9 mouse cellular contexts compared by ENCODE assay signal in the genomic region with DNA sequence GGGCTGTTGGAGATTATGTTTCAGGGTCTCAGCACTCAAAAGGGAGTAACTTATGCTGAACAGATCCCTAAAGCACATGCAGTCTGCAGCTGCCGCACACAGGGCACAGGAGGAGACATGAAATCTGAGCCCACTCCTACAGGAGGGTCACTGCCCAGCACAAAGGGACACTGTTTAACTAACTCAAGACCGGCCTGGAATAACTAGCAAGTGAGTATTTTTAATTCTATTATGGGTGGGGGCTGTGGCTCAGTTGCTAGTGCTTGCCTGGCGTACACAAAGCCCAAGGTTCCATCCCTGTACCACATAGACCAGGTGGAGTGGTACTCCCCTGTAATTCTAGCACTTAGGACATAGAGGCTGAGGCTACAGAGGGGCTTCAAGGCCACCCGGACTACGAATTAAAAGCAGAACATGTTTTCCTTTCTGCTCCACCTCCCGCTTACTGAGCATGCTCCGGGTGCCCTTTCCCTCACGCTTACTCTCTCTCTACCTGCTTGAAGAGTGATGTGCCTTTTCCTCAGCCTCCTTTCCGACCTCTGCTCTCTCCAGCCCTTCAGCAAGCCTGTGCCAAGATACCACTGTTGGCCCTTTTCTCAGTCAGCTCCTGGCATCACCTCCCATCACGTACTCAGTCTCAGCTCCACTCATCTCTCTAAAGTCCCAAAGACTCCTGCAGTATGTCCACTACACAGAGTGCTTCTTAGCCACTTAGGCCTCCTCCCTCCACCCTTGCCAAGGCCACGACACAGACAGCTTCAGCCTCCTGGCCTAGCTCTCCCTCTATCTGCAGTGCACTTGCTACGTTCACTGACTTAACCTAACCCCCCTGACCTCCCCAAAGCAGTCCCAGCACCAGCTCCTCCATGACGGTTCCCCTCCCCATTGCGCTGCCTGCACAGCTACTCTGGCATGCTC. TPM values are rescaled to one million over a fixed set of nuclear protein-coding genes. Genes with fewer than 3 reads are reported as not detected.
A peak's percentile ranks its signal among the peaks of the same experiment; 100 is the strongest.
DNase-seq lines count a peak whose midpoint lies in the region; ATAC-seq lines count a peak whose summit lies in the region.
"Had no signal": no experiment of that assay in that cellular context is flagged by ENCODE, and none has a peak within 500 bp of the region (broad histone marks: within the 10 kb centered on the region; RNA-seq: fewer than 3 reads in every experiment).

No protein-coding gene starts in this region.

- peak; percentile 28 for DNase-seq in CD4-positive, CD25-positive, alpha-beta regulatory T cell, adult 2 months (ENCODE audit: low read depth, low spot score)
- no peak for DNase-seq in liver, embryonic 11.5 days (ENCODE audit: low spot score)
- peak; percentile 80 for DNase-seq in mesoderm, embryonic 11.5 days (ENCODE audit: low read depth, low spot score)
- no peak for DNase-seq in thymus, adult 18-20 months
- DNase-seq in frontal cortex, adult 2 months (ENCODE audit: extremely low spot score in 1 of 2, low spot score in 1 of 2): no peak
- DNase-seq: cerebellum, postnatal 10 days had no signal

- peak overlapping the region; percentile 3; the same call in 1 of the 2 replicates for H3K27ac ChIP-seq in liver, embryonic 11.5 days (ENCODE audit: low read depth, low read length)
- H3K27ac ChIP-seq in liver, embryonic 12.5 days: no peak overlapping the region
- peak overlapping the region; percentile 65 for H3K27ac ChIP-seq in forebrain, embryonic 12.5 days

- no peak for ATAC-seq in CD4-positive, CD25-positive, alpha-beta regulatory T cell, adult 4 months
- ATAC-seq in liver, embryonic 11.5 days (replicated peaks; ENCODE audit: low FRiP score): no peak
- no peak for ATAC-seq in liver, embryonic 12.5 days
- 0 out of 2 replicates have a peak, but pooled peaks have one; percentile 30 for ATAC-seq in forebrain, embryonic 12.5 days (ENCODE audit: low FRiP score)

- no peak overlapping the region for H3K9ac ChIP-seq in liver, embryonic 11.5 days (ENCODE audit: low read depth, low read length)
- H3K9ac ChIP-seq in liver, embryonic 12.5 days: no peak overlapping the region
- H3K9ac ChIP-seq in forebrain, embryonic 12.5 days: no peak overlapping the region

- no peak overlapping the region for H3K4me3 ChIP-seq in liver, embryonic 11.5 days (ENCODE audit: low read depth, low read length)
- no peak overlapping the region for H3K4me3 ChIP-seq in liver, embryonic 12.5 days
- no peak overlapping the region for H3K4me3 ChIP-seq in forebrain, embryonic 12.5 days (replicated peaks)

- 65% methylated on average over 14 of the region's 14 CpGs for WGBS in liver, embryonic 11.5 days
- WGBS in liver, embryonic 12.5 days (ENCODE audit: insufficient replicate concordance): 59% methylated on average over 14 of the region's 14 CpGs
- WGBS in forebrain, embryonic 12.5 days: 54% methylated on average over 14 of the region's 14 CpGs

- H3K36me3 ChIP-seq in liver, embryonic 11.5 days (ENCODE audit: control insufficient read depth, insufficient read depth, low read length): no peaks in the 10 kb centered on the region
- no peaks in the 10 kb centered on the region for H3K36me3 ChIP-seq in liver, embryonic 12.5 days
- H3K36me3 ChIP-seq in forebrain, embryonic 12.5 days (replicated peaks): no peaks in the 10 kb centered on the region

- no peaks in the 10 kb centered on the region for H3K27me3 ChIP-seq in liver, embryonic 11.5 days (replicated peaks; ENCODE audit: control insufficient read depth, insufficient read depth, low read length)
- H3K27me3 ChIP-seq in liver, embryonic 12.5 days (replicated peaks): no peaks in the 10 kb centered on the region
- H3K27me3 ChIP-seq in forebrain, embryonic 12.5 days: no peaks in the 10 kb centered on the region

- no peak overlapping the region for H3K4me2 ChIP-seq in liver, embryonic 11.5 days
- H3K4me2 ChIP-seq in liver, embryonic 12.5 days: no peak overlapping the region
- peak overlapping the region; percentile 3; the same call in 1 of the 2 replicates for H3K4me2 ChIP-seq in forebrain, embryonic 12.5 days

- H3K4me1 ChIP-seq in liver, embryonic 11.5 days (replicated peaks; ENCODE audit: control insufficient read depth, insufficient read depth, low read length): peaks cover 33% of the 10 kb centered on the region
- H3K4me1 ChIP-seq in liver, embryonic 12.5 days: peaks cover 38% of the 10 kb centered on the region
- peaks cover 21% of the 10 kb centered on the region for H3K4me1 ChIP-seq in forebrain, embryonic 12.5 days

- H3K9me3 ChIP-seq in liver, embryonic 11.5 days (ENCODE audit: control insufficient read depth, low read length): no peaks in the 10 kb centered on the region
- H3K9me3 ChIP-seq in liver, embryonic 12.5 days (replicated peaks): no peaks in the 10 kb centered on the region
- no peaks in the 10 kb centered on the region for H3K9me3 ChIP-seq in forebrain, embryonic 12.5 days

RNA-seq across cellular contexts. Expression of gene Cyth1, which starts 8.9 kb away (rescaled TPM):
- polyA plus RNA-seq in CD4-positive, CD25-positive, alpha-beta regulatory T cell, adult 4 months (2017; shearing (Covaris generic)): 10 to 100 TPM; 34.7 to 59.5 TPM
- polyA plus RNA-seq in liver, embryonic 11.5 days (2014; fragmentation: Nextera tagmentation; extraction: Ambion mirVana): 6.1 and 6.7 TPM in 2 replicates
- polyA plus RNA-seq in liver, embryonic 12.5 days (2016; fragmentation: Nextera tagmentation; extraction: Ambion mirVana): 4.7 and 5.4 TPM in 2 replicates
- 24.0 and 24.9 TPM in 2 replicates for polyA plus RNA-seq in forebrain, embryonic 12.5 days (2016; fragmentation: Nextera tagmentation; extraction: Ambion mirVana)
- polyA plus RNA-seq in frontal cortex, adult 2 months (2012; rRNA removed): 70.4 and 90.1 TPM in 2 replicates

RNA-seq across cellular contexts. Expression of gene Usp36, which starts 50.5 kb away (rescaled TPM):
- 10 to 100 TPM; 21.1 to 33.0 TPM for polyA plus RNA-seq in CD4-positive, CD25-positive, alpha-beta regulatory T cell, adult 4 months (2017; shearing (Covaris generic))
- polyA plus RNA-seq in liver, embryonic 11.5 days (2014; fragmentation: Nextera tagmentation; extraction: Ambion mirVana): 19.2 and 20.8 TPM in 2 replicates
- 12.5 and 14.3 TPM in 2 replicates for polyA plus RNA-seq in liver, embryonic 12.5 days (2016; fragmentation: Nextera tagmentation; extraction: Ambion mirVana)
- 17.1 and 19.6 TPM in 2 replicates for polyA plus RNA-seq in forebrain, embryonic 12.5 days (2016; fragmentation: Nextera tagmentation; extraction: Ambion mirVana)
- polyA plus RNA-seq in frontal cortex, adult 2 months (2012; rRNA removed): 27.7 and 28.4 TPM in 2 replicates

Comparison
In these comparisons a context has a peak if more than half of its experiments do, and no peak if none do; other contexts are left out.
1. DNase-seq: peak in CD4-positive, CD25-positive, alpha-beta regulatory T cell, adult 2 months (single experiment) and mesoderm, embryonic 11.5 days (single experiment); none in liver, embryonic 11.5 days (single experiment), thymus, adult 18-20 months (0 of 2) and frontal cortex, adult 2 months (0 of 2).